8 mouse cellular contexts compared by ENCODE assay signal in the genomic region with DNA sequence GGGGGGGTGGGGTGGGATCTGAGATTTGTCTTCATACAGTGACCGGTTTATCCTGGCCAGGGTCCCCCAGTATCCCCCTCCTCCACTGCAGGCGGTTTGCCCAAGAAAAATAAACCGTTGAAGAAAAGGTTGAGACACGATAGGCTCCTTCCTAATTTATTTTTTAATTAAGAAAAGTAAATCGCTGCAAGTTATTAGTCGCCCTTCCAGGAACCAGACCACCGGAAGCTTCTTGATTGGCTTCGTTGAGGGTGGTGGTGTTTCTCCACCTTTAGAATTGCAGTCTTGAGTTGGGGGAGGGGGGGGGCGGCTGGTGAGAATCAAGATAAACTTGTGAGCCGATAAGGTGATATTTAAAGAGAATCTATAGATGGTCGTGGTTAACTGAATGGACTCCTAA. TPM values are rescaled to one million over a fixed set of nuclear protein-coding genes. Genes with fewer than 3 reads are reported as not detected.
A peak's percentile ranks its signal among the peaks of the same experiment; 100 is the strongest.
DNase-seq lines count a peak whose midpoint lies in the region; ATAC-seq and TF ChIP-seq lines count a peak whose summit lies in the region.

No protein-coding gene starts in this region.

- peak overlapping the region; percentile 94 for H3K9ac ChIP-seq in ES-Bruce4 (ENCODE audit: low read depth, poor library complexity, severe bottlenecking)
- no peak overlapping the region for H3K9ac ChIP-seq in forebrain, postnatal 0 days

- H3K9me3 ChIP-seq in ES-Bruce4 (replicated peaks; ENCODE audit: control insufficient read depth, insufficient read depth, low read length, poor library complexity, severe bottlenecking) = no peaks in the 10 kb centered on the region
- no peaks in the 10 kb centered on the region for H3K9me3 ChIP-seq in forebrain, postnatal 0 days (ENCODE audit: low read length)

- H3K36me3 ChIP-seq in ES-Bruce4 (ENCODE audit: control insufficient read depth, insufficient read depth, low read length, poor library complexity, severe bottlenecking) (peaks cover 15% of the 10 kb centered on the region), macrophage (ENCODE audit: inconsistent target) (peaks cover 6% of the 10 kb centered on the region; the same call in 1 of the 2 replicates)
- H3K36me3 ChIP-seq in forebrain, postnatal 0 days (ENCODE audit: insufficient read depth) = no peaks in the 10 kb centered on the region

- peaks cover 38% of the 10 kb centered on the region for H3K79me2 ChIP-seq in macrophage (ENCODE audit: inconsistent target)

- no peak for ATAC-seq in forebrain, postnatal 0 days
- no peak for ATAC-seq in erythroid progenitor cell, adult 5-6 weeks (replicated peaks; ENCODE audit: low FRiP score, poor library complexity, severe bottlenecking)

- no peak overlapping the region for H3K27ac ChIP-seq in gastrocnemius, adult 2 months
- H3K27ac ChIP-seq in ES-Bruce4 (ENCODE audit: insufficient read depth, low read length) (peak overlapping the region; percentile 64; the same call in 1 of the 2 replicates), macrophage (peak overlapping the region; percentile 85)
- no peak overlapping the region for H3K27ac ChIP-seq in forebrain, postnatal 0 days (ENCODE audit: low read depth, low read length)

- TF ChIP-seq CTCF in gastrocnemius, adult 2 months (IDR thresholded peaks at IDR 0.05) = no peak
- no peak for TF ChIP-seq CTCF in ES-Bruce4 (IDR thresholded peaks at IDR 0.05; ENCODE audit: low read depth, low read length)
- no peak for TF ChIP-seq CTCF in forebrain, postnatal 0 days (IDR thresholded peaks at IDR 0.05; ENCODE audit: low read depth)

- intact Hi-C loops in gastrocnemius, adult 2 months (cut with DNase I) = loop anchor here (5.0 kb wide), 1 partner anchor 87 kb away; no protein-coding TSS in a partner anchor

- H3K27me3 ChIP-seq in ES-Bruce4 (ENCODE audit: control insufficient read depth, insufficient read depth, low read length, poor library complexity, severe bottlenecking) = no peaks in the 10 kb centered on the region
- peaks cover 51% of the 10 kb centered on the region for H3K27me3 ChIP-seq in forebrain, postnatal 0 days (ENCODE audit: insufficient read depth, low read length)

- H3K4me3 ChIP-seq in gastrocnemius, adult 2 months = peak overlapping the region; percentile 83
- peak overlapping the region; percentile 61 for H3K4me3 ChIP-seq in ES-Bruce4 (ENCODE audit: low read depth, low read length)
- H3K4me3 ChIP-seq in forebrain, postnatal 0 days (ENCODE audit: low read depth, low read length) = no peak overlapping the region
- H3K4me3 ChIP-seq in macrophage (ENCODE audit: inconsistent target) = peak overlapping the region; percentile 39

- no peak for TF ChIP-seq POLR2A in ES-Bruce4 (IDR thresholded peaks at IDR 0.05; ENCODE audit: insufficient read depth, low read length)

- H3K4me1 ChIP-seq in ES-Bruce4 (ENCODE audit: control insufficient read depth, insufficient read depth, low read length) = no peaks in the 10 kb centered on the region
- peaks cover 38% of the 10 kb centered on the region for H3K4me1 ChIP-seq in forebrain, postnatal 0 days (ENCODE audit: insufficient read depth)

- H3K4me2 ChIP-seq in forebrain, postnatal 0 days (ENCODE audit: low read depth) = peak overlapping the region; percentile 87

- no peak for DNase-seq in gastrocnemius, adult 2 months
- DNase-seq in gastrocnemius, postnatal 25 days = no peak
- DNase-seq in forebrain, postnatal 0 days = no peak
- DNase-seq in ovary, postnatal 36 days (ENCODE audit: low spot score) = no peak
- no peak for DNase-seq in cerebellum, postnatal 36 days

- TF ChIP-seq EP300 in ES-Bruce4 (IDR thresholded peaks at IDR 0.05; ENCODE audit: insufficient read depth, low read depth, low read length) = no peak

- WGBS in forebrain, postnatal 0 days = 1% methylated on average over 11 of the region's 11 CpGs
- 0% methylated on average over 11 of the region's 11 CpGs for WGBS in macrophage (ENCODE audit: missing documents)

RNA-seq across cellular contexts. Expression of a gene that starts 0.9 kb away (rescaled TPM):
- 1 to 10 TPM; 1.6 to 5.2 TPM for total RNA-seq in gastrocnemius, adult 2 months (2021)
- total RNA-seq in gastrocnemius, postnatal 25 days (2021) = 10 to 100 TPM; 11.4 to 14.1 TPM
- polyA plus RNA-seq in ES-Bruce4 (2011; ENCODE audit: insufficient read depth, insufficient read length, low read depth, missing spikeins) = 36.3 and 36.5 TPM in 2 replicates
- 21.6 and 33.5 TPM in 2 replicates for total RNA-seq in forebrain, postnatal 0 days (2014; rRNA removed)
- 23.9 and 29.0 TPM in 2 replicates for polyA plus RNA-seq in forebrain, postnatal 0 days (2015; fragmentation: Nextera tagmentation; extraction: Ambion mirVana)
- total RNA-seq in macrophage (2018; cell fraction: chromatin; rRNA removed) = 10 to 100 TPM in 9 of 26 experiments, 1 to 10 TPM in 17; 1.3 to 29.5 (median 7.4) TPM
- 10 to 100 TPM; 24.9 to 56.2 (median 42.8) TPM for total RNA-seq in macrophage (2018; cell fraction: cytosol; rRNA removed)
- 100 to 1,000 TPM in 2 of 26 experiments, 10 to 100 TPM in 18, 1 to 10 TPM in 6; 7.7 to 243 (median 23.2) TPM for total RNA-seq in macrophage (2018; cell fraction: nucleus; rRNA removed)
- 17.6 to 482 TPM (median 57.2 TPM) in 3 replicates for polyA plus RNA-seq in macrophage (2018)
- total RNA-seq in erythroid progenitor cell, adult 5-6 weeks (2015; ENCODE audit: low replicate concordance) = 1.4 and 1.7 TPM in 2 replicates
- 1.3 and 1.7 TPM in 2 replicates for total RNA-seq in erythroid progenitor cell, adult 5-6 weeks (2017; ENCODE audit: low replicate concordance)

RNA-seq across cellular contexts. Expression of a gene that starts 25.7 kb away (rescaled TPM):
- 1 to 10 TPM; 8.1 to 9.9 TPM for total RNA-seq in gastrocnemius, adult 2 months (2021)
- total RNA-seq in gastrocnemius, postnatal 25 days (2021) = 1 to 10 TPM; 7.0 to 8.4 TPM
- polyA plus RNA-seq in ES-Bruce4 (2011; ENCODE audit: insufficient read depth, insufficient read length, low read depth, missing spikeins) = 21.5 and 30.7 TPM in 2 replicates
- 21.7 and 22.4 TPM in 2 replicates for total RNA-seq in forebrain, postnatal 0 days (2014; rRNA removed)
- 16.4 and 17.6 TPM in 2 replicates for polyA plus RNA-seq in forebrain, postnatal 0 days (2015; fragmentation: Nextera tagmentation; extraction: Ambion mirVana)
- total RNA-seq in macrophage (2018; cell fraction: chromatin; rRNA removed) = 100 to 1,000 TPM in 6 of 26 experiments, 10 to 100 TPM in 20; 28.8 to 118 (median 75.9) TPM
- total RNA-seq in macrophage (2018; cell fraction: cytosol; rRNA removed) = 10 to 100 TPM; 12.2 to 33.4 (median 25.6) TPM
- 10 to 100 TPM; 23.5 to 71.9 (median 45.9) TPM for total RNA-seq in macrophage (2018; cell fraction: nucleus; rRNA removed)
- 35.0 to 45.0 TPM (median 40.9 TPM) in 3 replicates for polyA plus RNA-seq in macrophage (2018)
- total RNA-seq in erythroid progenitor cell, adult 5-6 weeks (2015; ENCODE audit: low replicate concordance) = 5.4 and 10.8 TPM in 2 replicates
- total RNA-seq in erythroid progenitor cell, adult 5-6 weeks (2017; ENCODE audit: low replicate concordance) = 27.9 and 85.0 TPM in 2 replicates

RNA-seq across cellular contexts. Expression of a gene that starts 44.3 kb away (rescaled TPM):
- total RNA-seq in gastrocnemius, adult 2 months (2021) = not detected
- total RNA-seq in gastrocnemius, postnatal 25 days (2021) = not detected
- polyA plus RNA-seq in ES-Bruce4 (2011; ENCODE audit: insufficient read depth, insufficient read length, low read depth, missing spikeins) (3.1 and 3.3 TPM in 2 replicates), macrophage (2018) (not detected in 3 replicates)
- 2.5 and 4.0 TPM in 2 replicates for total RNA-seq in forebrain, postnatal 0 days (2014; rRNA removed)
- polyA plus RNA-seq in forebrain, postnatal 0 days (2015; fragmentation: Nextera tagmentation; extraction: Ambion mirVana) = 5.0 and 6.1 TPM in 2 replicates
- total RNA-seq in macrophage (2018; cell fraction: chromatin; rRNA removed) = not detected
- total RNA-seq in macrophage (2018; cell fraction: cytosol; rRNA removed) = not detected
- total RNA-seq in macrophage (2018; cell fraction: nucleus; rRNA removed) = not detected
- not detected in 2 replicates for total RNA-seq in erythroid progenitor cell, adult 5-6 weeks (2015; ENCODE audit: low replicate concordance)
- not detected in 2 replicates for total RNA-seq in erythroid progenitor cell, adult 5-6 weeks (2017; ENCODE audit: low replicate concordance)

Comparison
In these comparisons a context has a peak if more than half of its experiments do, and no peak if none do; other contexts are left out.
1. H3K27ac ChIP-seq: peak in ES-Bruce4 (single experiment) and macrophage (single experiment); none in gastrocnemius, adult 2 months (single experiment) and forebrain, postnatal 0 days (single experiment).